Mouse (Mus musculus) cerebellum, adult 11 months (tissue): ENCODE data around the gene Acot5.
"Not testable (repeated sequence)": the region's sequence is repeated elsewhere in the genome, so short reads cannot be mapped to it uniquely, and the experiment has no call there.

ENCODE experiments used
- DNase-seq: peaks from one replicate; pipeline ENCODE4 v3.0.0; 2022

Acot5 gene

GRCm38 (mm10) chr12:84063228-84063627 lies 5.9 kb upstream of the Acot5 start:
- no peak for DNase-seq

DNA sequence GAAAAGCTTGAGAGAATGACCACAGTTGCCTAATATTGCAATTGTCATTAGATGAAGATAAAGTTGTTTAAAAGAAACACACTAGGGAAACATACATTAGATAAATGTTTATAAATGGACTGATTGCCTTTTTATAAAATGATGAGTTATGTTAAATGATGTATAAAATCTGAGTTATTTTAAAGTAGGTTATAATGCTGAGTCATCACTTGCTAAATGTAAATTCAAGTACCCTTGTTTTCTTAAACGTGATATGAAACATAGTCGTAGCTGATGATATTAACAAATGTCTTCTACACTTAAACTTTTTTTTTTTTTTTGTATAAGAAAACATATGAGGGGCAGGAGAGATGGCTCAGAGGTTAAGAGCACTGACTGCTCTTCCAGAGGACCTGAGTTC lies 5.3 kb upstream of the Acot5 start:
- DNase-seq = no peak

DNA sequence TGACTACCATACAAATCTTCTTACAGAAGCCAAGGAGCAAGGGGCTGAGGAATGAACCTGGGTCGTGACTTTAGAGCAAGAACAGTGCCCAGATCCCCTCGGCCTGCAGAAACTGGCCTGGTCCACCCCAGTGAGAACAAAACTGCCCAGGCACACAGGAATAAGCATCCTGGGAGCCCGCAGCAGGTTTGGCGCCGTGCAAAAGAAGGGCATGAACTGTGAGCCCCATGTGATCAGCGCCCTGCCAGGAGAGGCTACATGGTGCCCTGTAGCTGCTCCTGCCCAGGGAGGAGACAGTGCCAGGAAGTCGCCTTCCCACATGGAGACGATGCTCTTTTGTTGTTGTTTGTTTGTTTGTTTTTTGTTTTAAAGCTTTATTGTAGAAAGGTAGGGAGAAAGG lies 4.5 kb upstream of the Acot5 start:
- no peak for DNase-seq

DNA sequence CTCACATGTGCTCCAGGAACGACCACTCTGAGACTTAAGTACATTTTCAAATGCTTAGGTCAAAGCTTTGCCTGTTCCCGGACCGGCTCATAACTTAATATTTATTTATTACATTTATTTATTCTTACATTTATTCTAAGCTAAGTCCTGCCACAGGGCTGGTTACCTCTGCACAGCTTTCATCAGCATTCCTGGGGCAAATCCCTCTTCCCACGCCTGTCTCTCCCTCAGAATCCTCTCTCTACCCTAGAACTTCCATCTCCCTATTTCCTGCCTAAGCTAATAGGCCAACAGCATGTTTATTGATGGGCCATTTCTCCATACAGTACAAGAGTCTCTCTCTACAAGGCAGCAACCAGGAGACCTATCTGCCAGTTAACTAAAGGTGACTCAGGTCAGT lies 1.4 kb upstream of the Acot5 start:
- no peak for DNase-seq

GRCm38 (mm10) chr12:84068296-84068695 lies 829 bp upstream of the Acot5 start:
- no peak for DNase-seq

- peak; percentile 34 for DNase-seq
Measured at GRCm38 (mm10) chr12:84069582-84069981, 457 bp downstream of the Acot5 start.

GRCm38 (mm10) chr12:84071696-84072095 lies 2.6 kb downstream of the Acot5 start:
- DNase-seq = no peak

DNA sequence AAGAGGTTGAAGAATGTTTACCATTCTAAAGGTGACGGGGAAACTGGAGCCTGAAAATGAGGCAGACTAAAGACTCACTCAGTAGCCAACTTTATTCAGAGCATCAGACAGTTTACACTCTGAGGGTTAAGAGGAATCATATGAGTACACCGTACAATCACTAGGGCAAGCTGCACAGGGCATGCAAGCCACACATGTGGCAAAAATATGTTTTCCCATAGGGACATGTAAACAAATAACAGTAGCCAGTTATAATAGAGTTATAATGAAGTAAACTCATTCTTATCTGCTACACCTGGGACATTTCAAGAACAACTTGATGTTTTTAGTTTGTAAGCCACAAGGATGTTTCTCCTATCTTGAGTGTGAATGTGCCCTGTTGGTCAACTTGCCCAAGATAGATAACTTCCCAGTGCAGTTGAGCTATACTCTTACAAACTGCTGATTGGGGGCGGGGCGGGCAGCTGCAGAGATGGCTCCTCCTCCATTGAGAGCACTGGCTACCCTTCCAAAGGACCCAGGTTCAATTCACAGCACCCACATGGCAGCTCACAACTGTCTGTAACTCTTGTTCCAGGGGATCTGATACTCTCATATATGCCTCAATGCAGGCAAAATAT lies 8.4 kb downstream of the Acot5 start:
- no peak for DNase-seq

DNA sequence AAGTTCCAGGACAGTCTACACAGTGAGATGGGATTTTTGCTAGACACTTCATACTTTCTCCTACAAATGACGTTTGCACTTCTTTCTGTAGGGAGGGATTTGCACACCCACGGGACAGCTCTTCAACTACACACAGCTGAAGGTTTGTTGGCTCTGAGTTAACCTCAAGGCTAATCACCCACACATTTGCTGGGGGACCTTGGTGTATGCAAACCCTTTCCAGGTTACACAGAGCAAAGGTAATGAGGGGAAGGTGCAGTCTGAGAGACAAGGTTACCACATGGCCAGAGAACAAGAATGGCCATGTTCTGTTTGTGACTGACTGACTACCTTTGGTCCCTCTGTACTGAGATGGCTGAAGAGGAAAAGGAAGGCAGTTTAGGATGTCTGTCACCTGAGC lies 14.7 kb downstream of the Acot5 start:
- DNase-seq = no peak

GRCm38 (mm10) chr12:84084581-84084980 lies 15.5 kb downstream of the Acot5 start:
- DNase-seq = no peak

DNA sequence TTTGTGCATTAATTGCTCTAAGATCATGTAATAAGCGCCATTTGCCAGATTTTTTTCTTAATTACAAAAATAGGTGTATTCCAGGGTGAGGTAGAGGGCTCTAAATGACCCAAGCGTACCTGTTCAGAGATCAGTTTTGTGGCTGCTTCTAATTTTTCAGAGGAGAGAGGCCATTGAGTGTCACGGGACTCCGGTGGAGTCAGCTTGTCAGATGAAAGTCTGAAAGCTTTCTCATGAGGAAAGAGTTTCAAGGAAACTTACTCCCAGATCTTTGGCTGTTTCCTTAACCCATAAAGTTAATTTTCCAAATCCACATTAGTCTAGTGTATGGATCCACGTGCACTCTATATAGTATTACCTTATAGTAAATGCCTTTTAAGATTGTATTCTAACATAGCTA lies 25.5 kb downstream of the Acot5 start:
- not testable (repeated sequence) for DNase-seq

DNA sequence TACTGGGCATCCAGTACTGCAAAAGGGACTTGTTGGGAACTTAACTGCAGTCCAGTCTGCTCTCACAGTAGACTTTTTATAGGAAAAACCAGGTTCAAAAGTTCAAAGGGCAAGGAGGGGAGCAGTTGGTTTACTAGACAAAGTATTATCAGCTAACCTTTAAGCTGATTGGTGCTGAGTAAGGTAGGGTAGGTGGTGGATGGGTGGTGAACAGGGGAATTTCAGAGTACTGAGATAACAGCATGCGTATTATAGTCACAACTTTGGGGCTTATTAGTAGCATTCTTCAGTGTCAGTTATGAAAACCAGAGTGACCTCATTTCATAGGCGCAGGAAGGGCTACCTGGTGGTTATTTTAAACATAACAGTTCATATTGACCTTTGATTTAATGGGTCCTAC lies 30.5 kb downstream of the Acot5 start:
- no peak for DNase-seq

DNA sequence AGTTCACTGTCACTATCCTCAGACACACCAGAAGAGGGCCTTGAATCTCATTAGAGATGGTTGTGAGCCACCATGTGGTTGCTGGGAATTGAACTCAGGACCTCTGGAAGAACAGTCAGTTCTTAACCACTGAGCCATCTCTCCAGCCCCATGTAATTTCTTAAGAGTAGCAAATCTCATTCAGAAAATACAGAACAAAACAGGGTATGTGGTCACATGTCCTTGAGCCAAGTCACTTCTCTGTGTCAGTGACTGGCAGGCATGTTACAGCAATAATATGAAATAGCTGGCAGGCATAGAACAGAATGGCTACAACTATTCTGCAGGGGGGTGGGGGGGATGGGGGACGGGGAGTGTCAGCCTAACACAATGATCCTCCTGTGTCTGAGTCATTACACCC lies 30.9 kb downstream of the Acot5 start:
- DNase-seq = no peak

DNA sequence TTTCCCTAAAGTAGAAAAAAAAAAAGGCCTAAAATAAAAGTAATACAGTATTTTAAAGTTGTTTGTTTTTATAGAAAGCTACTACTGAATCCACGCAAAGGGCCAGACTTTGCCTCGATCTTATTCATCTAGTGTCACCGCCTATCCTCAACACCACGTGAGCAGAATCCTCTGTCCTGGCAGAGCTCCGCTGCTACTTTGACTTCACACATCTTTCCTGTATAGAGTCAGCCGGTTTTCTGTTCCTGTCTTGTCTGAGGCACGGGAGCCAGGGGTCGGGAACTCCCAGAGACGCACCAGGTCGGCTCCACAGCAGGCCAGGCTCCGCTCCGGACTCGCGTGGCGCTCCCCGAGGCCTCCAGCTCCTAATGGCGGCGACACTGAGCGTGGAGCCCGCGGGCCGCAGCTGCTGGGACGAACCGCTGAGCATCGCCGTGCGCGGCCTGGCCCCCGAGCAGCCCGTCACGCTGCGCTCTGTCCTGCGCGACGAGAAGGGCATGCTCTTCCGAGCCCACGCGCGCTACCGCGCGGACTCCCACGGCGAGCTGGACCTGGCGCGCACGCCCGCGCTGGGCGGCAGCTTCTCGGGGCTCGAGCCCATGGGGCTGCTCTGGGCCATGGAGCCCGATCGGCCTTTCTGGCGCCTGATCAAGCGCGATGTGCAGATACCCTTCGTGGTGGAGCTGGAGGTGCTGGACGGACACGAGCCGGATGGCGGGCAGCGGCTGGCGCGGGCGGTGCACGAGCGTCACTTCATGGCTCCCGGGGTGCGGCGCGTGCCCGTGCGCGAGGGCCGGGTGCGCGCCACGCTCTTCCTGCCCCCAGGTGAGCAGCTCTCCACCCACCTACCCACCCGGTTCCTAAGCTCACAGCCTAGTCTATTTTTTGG lies 31.7 kb downstream of the Acot5 start, which contains the start of gene Acot6:
Gene Acot6, plus strand, starts transcription at position 51 of the 889 bp plus-strand sequence.
- DNase-seq = peak; percentile 41

DNA sequence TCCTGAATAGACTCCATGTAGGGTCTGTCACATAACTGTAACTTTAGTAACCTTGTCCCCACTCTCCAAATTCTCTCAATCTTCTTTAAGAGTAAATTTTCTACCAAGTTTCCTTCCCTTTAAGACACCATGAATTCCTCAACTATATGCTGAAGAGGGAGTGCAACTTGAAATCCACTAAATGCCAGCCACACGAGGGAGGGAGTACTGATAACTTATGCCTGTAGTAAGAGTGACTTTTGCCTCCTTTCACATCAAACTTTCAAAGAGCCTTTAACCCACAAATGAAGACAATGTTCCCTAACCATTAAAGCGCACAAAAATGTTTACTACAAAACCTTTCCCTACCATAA lies 32.3 kb downstream of the Acot5 start:
- DNase-seq = no peak

- DNase-seq = no peak
Measured at GRCm38 (mm10) chr12:84107012-84107411, 37.9 kb downstream of the Acot5 start.

DNA sequence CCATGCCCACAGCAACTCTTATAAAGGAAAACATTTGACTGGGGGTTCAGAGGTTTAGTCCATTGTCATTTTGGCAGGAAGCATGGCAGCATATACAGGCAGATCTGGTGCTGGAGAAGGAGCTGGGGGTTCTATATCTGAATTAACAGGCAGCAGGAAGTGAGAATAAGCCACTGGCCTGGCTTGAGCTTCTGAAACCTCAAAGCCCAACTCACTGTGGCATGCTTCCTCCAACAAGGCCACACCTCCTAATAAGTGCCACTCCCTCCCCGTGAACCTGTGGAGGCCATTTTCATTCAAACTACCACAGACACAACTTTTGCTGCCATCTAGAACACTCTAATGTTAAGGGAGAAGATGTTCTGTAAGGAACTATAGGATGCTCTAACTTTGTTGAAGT lies 38.6 kb downstream of the Acot5 start:
- DNase-seq = no peak

GRCm38 (mm10) chr12:84109924-84110323 lies 40.8 kb downstream of the Acot5 start:
- DNase-seq = no peak

DNA sequence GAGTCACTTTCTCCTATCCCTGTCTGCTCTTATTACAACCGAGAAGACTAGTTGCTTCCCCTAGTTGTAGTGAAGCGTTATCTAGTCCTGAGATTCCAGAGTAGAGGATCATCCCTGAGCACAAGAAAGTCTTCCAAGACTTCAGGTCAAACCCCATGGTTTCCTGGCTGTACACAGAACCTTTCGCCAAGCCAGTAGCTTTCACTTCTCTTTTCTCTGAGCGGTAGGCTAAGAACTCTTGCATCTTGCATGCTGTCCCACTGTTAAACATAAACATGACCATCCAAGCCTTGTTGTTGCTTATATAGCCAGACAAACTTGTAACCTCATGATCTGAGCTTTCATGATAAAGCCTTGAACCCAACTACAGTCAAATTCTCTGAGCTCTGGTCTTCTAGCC lies 41.7 kb downstream of the Acot5 start:
- DNase-seq = no peak

- no peak for DNase-seq
Measured at GRCm38 (mm10) chr12:84113676-84114075, 44.6 kb downstream of the Acot5 start.

DNA sequence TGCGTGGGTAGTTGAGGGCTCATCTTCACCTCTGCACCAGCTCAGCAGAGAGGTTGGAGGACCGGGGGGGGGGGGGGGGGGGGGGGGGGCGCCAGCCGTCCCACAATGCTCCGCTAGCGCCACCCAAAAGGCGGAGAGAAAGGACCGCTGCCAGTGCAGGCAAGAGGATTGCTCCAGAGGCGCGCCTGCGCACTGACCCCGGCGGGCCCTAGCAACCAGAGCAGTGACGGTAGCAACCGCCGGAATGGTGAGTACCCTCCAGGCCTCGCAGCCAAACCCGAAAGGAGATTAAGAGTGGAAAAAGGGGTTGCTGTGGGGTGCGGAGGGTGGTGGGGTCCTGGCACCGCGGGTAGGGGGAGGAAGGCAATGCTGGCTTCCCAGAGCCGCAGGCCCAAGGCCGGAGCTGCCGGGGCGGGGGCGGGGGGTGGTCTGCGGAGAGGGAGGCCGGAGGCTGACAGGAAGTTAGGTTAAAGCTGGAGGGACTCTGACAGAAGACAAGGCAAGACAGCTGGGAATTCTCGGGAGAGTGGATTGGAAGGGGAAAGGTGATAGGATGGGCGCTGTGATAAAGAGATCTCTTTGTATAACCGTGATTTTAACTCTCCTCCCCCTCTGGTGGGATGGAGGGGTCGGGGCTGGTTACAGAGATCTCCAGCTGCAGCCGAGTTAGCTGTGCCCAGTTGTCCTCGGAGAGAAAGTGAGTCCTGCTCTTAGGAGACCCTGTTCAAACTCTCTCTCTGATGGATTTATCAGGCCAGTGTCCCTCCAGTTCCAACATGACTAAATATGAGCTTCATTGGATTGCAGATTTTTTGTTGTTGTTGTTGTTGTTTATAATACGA lies 45.2 kb downstream of the Acot5 start, which contains the start of gene Dnal1:
Gene Dnal1, plus strand, starts transcription at position 214 of the 842 bp plus-strand sequence.
- DNase-seq = peak; percentile 84

DNA sequence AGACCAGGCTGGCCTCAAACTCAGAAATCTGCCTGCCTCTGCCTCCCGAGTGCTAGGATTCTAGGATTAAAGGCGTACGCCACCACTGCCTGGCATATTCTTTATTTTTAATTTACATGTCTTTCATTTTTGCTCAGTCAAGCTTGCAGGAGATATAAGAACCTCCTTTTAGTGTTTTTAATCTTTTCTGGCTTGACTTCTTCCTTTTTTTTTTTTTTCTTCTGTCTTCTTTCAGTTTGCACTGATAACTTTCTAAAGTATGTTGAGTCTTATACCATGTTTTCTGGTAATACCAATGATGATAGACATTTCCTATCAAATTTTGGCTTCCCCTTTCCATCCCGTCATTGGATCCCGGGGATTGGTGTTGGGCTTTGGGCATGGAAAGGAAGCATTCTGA lies 50.5 kb downstream of the Acot5 start:
- no peak for DNase-seq
